Mouse (Mus musculus): ENCODE data around the gene 9830107B12Rik. TPM values are rescaled to one million over a fixed set of nuclear protein-coding genes. Genes with fewer than 3 reads are reported as not detected.
A peak's percentile ranks its signal among the peaks of the same experiment; 100 is the strongest.
"Not testable (repeated sequence)": the region's sequence is repeated elsewhere in the genome, so short reads cannot be mapped to it uniquely, and the experiment has no call there.

The 9830107B12Rik gene
- polyA plus RNA-seq (2014; fragmentation: Nextera tagmentation; extraction: Ambion mirVana) = not detected in 2 replicates

GRCm38 (mm10) chr17:48146120-48146519, at the start of gene 9830107B12Rik:
9830107B12Rik (minus strand) TSS chr17:48146268.
- H3K4me2 ChIP-seq (replicated peaks; ENCODE audit: low read depth, low read length) = no peak within 1 kb of the TSS
- no peaks in the 10 kb centered on the region for H3K4me1 ChIP-seq (ENCODE audit: control insufficient read depth, insufficient read depth, low read length)
- no peaks in the 10 kb centered on the region for H3K9me3 ChIP-seq (ENCODE audit: control insufficient read depth, low read depth, low read length)
- 75% methylated on average over 3 of the region's 3 CpGs for WGBS
- H3K36me3 ChIP-seq (ENCODE audit: control insufficient read depth, insufficient read depth, low read length) = no peaks in the 10 kb centered on the region
- H3K9ac ChIP-seq (replicated peaks; ENCODE audit: low read depth, low read length) = no peak within 1 kb of the TSS
- no peaks in the 10 kb centered on the region for H3K27me3 ChIP-seq (ENCODE audit: control insufficient read depth, insufficient read depth, low read length)
- no peak for ATAC-seq (ENCODE audit: insufficient number of reproducible peaks, insufficient read depth, low FRiP score, low read depth)
- H3K27ac ChIP-seq (ENCODE audit: low read length) = no peak within 1 kb of the TSS
- no peak within 1 kb of the TSS for H3K4me3 ChIP-seq (ENCODE audit: low read depth, low read length)

DNA sequence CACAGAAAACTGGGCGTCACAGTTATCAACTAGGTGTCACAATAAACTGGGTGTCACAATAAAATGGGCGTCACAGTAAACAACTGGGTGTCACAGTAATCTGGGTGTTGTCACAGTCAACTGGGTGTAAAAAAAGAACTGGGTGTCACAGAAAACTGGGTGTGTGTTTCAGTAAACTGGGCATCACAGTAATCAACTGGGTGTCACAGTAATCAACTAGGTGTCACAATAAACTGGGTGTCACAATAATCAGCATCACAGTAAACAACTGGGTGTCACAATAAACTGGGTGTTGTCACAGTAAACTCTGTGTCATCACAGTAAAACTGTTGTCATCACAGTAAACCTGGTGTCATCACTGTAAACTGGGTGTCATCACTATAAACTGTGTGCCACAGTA, 46.3 kb upstream of the 9830107B12Rik start:
- 76% methylated on average over 2 of the region's 2 CpGs for WGBS
- Histone ChIP-seq H3K9ac (replicated peaks; ENCODE audit: low read depth, low read length) (no peak overlapping the region), H3K4me3 (ENCODE audit: low read depth, low read length) (no peak overlapping the region), H3K27me3 (ENCODE audit: control insufficient read depth, insufficient read depth, low read length) (no peaks in the 10 kb centered on the region), H3K4me1 (ENCODE audit: control insufficient read depth, insufficient read depth, low read length) (no peaks in the 10 kb centered on the region), H3K36me3 (ENCODE audit: control insufficient read depth, insufficient read depth, low read length) (no peaks in the 10 kb centered on the region), H3K27ac (ENCODE audit: low read length) (no peak overlapping the region), H3K4me2 (replicated peaks; ENCODE audit: low read depth, low read length) (no peak overlapping the region), H3K9me3 (ENCODE audit: control insufficient read depth, low read depth, low read length) (no peaks in the 10 kb centered on the region)
- no peak for ATAC-seq (ENCODE audit: insufficient number of reproducible peaks, insufficient read depth, low FRiP score, low read depth)

GRCm38 (mm10) chr17:48185252-48185651, 39.2 kb upstream of the 9830107B12Rik start:
- Histone ChIP-seq H3K27ac (ENCODE audit: low read length) (no peak overlapping the region), H3K36me3 (ENCODE audit: control insufficient read depth, insufficient read depth, low read length) (no peaks in the 10 kb centered on the region), H3K27me3 (ENCODE audit: control insufficient read depth, insufficient read depth, low read length) (no peaks in the 10 kb centered on the region), H3K4me2 (replicated peaks; ENCODE audit: low read depth, low read length) (no peak overlapping the region), H3K9me3 (ENCODE audit: control insufficient read depth, low read depth, low read length) (no peaks in the 10 kb centered on the region), H3K9ac (replicated peaks; ENCODE audit: low read depth, low read length) (no peak overlapping the region), H3K4me1 (ENCODE audit: control insufficient read depth, insufficient read depth, low read length) (no peaks in the 10 kb centered on the region), H3K4me3 (ENCODE audit: low read depth, low read length) (no peak overlapping the region)
- ATAC-seq (ENCODE audit: insufficient number of reproducible peaks, insufficient read depth, low FRiP score, low read depth) = no peak
- 58% methylated on average over 5 of the region's 5 CpGs for WGBS

DNA sequence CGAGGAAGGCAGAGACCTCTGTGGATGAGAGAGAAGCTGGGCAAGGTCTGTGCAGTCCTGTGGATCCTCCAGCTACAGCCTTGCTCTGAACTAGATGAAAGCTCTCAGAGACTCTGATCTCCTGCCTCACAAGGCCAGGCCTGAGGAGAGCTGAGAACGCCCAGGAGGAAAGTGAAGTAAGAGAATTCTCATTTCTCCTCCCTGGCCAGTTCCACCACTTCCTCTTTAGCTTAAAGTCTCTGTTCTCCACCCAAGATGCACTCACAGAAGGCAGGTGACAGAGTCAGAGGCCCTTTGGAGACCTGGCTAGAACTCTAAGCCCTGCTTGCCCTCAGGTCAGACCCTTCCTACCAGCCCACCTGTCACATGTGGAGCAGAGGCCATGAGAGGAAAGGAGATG, 21.0 kb upstream of the 9830107B12Rik start, which contains the start of gene A530064D06Rik:
A530064D06Rik (minus strand) TSS at position 173 of the 400 bp plus-strand sequence.
- H3K9ac ChIP-seq (replicated peaks; ENCODE audit: low read depth, low read length); H3K9me3 ChIP-seq (ENCODE audit: control insufficient read depth, low read depth, low read length); H3K4me3 ChIP-seq (ENCODE audit: low read depth, low read length); H3K36me3 ChIP-seq (ENCODE audit: control insufficient read depth, insufficient read depth, low read length); H3K4me1 ChIP-seq (ENCODE audit: control insufficient read depth, insufficient read depth, low read length); H3K4me2 ChIP-seq (replicated peaks; ENCODE audit: low read depth, low read length); ATAC-seq (ENCODE audit: insufficient number of reproducible peaks, insufficient read depth, low FRiP score, low read depth); H3K27ac ChIP-seq (ENCODE audit: low read length); H3K27me3 ChIP-seq (ENCODE audit: control insufficient read depth, insufficient read depth, low read length): not testable (repeated sequence)
- WGBS = 88% methylated on average over 2 of the region's 2 CpGs

DNA sequence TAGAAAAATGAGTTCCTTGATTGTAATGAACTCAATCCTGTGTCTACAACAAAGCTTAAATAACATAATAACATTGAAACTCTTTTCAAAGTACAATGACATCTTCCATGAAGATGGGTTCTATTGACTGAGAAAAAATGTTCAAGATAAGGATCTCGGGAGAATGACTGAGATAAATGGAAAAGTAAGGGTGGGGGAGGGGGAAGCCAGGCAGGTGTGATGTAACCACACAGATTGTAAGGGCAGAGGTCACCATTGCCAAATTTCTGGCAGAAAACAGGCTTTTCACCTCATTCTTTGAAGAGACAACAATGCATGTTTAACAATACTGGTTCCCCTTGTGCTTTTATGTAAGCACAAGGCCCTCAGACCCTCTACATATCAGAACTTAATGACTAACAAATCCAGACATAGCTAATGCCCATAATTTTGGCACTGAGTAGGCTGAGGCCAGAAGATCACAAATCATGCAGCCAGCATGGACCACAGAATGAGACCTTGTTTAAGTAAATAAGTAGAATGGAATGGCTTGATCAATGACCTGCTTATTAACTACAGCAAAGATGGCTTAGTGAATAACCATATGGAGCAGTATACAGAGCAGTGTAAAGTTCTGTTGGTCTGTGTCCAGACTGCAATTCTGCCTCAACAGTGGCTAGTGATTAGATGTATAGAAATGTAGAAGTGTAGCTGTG, 11.5 kb upstream of the 9830107B12Rik start:
- Histone ChIP-seq H3K9me3 (ENCODE audit: control insufficient read depth, low read depth, low read length) (no peaks in the 10 kb centered on the region), H3K27me3 (ENCODE audit: control insufficient read depth, insufficient read depth, low read length) (no peaks in the 10 kb centered on the region), H3K4me1 (ENCODE audit: control insufficient read depth, insufficient read depth, low read length) (no peaks in the 10 kb centered on the region), H3K9ac (replicated peaks; ENCODE audit: low read depth, low read length) (no peak overlapping the region), H3K36me3 (ENCODE audit: control insufficient read depth, insufficient read depth, low read length) (no peaks in the 10 kb centered on the region), H3K4me3 (ENCODE audit: low read depth, low read length) (no peak overlapping the region), H3K4me2 (replicated peaks; ENCODE audit: low read depth, low read length) (no peak overlapping the region), H3K27ac (ENCODE audit: low read length) (no peak overlapping the region)
- WGBS = 42% methylated on average over 1 of the region's 1 CpGs
- no peak for ATAC-seq (ENCODE audit: insufficient number of reproducible peaks, insufficient read depth, low FRiP score, low read depth)

DNA sequence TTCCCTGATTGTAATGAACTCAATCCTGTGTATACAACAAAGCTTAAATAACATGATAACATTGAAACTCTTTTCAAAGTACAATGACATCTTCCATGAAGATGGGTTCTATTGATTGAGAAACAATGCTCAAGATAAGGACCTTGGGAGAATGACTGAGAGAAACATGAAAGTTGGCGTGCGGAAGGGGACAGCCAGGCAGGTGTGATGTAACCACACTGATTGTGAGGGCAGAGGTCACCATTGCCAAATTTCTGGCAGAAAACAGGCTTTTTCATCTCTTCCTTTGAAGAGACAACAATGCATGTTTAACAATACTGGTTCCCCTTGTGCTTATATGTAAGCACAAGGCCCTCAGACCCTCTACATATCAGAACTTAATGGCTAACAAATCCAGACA, 13.3 kb downstream of the 9830107B12Rik start:
- no peak overlapping the region for H3K4me2 ChIP-seq (replicated peaks; ENCODE audit: low read depth, low read length)
- no peaks in the 10 kb centered on the region for H3K4me1 ChIP-seq (ENCODE audit: control insufficient read depth, insufficient read depth, low read length)
- no peak overlapping the region for H3K4me3 ChIP-seq (ENCODE audit: low read depth, low read length)
- no peak overlapping the region for H3K9ac ChIP-seq (replicated peaks; ENCODE audit: low read depth, low read length)
- H3K27ac ChIP-seq (ENCODE audit: low read length) = no peak overlapping the region
- 77% methylated on average over 2 of the region's 2 CpGs for WGBS
- no peaks in the 10 kb centered on the region for H3K27me3 ChIP-seq (ENCODE audit: control insufficient read depth, insufficient read depth, low read length)
- ATAC-seq (ENCODE audit: insufficient number of reproducible peaks, insufficient read depth, low FRiP score, low read depth) = no peak
- no peaks in the 10 kb centered on the region for H3K9me3 ChIP-seq (ENCODE audit: control insufficient read depth, low read depth, low read length)
- no peaks in the 10 kb centered on the region for H3K36me3 ChIP-seq (ENCODE audit: control insufficient read depth, insufficient read depth, low read length)

DNA sequence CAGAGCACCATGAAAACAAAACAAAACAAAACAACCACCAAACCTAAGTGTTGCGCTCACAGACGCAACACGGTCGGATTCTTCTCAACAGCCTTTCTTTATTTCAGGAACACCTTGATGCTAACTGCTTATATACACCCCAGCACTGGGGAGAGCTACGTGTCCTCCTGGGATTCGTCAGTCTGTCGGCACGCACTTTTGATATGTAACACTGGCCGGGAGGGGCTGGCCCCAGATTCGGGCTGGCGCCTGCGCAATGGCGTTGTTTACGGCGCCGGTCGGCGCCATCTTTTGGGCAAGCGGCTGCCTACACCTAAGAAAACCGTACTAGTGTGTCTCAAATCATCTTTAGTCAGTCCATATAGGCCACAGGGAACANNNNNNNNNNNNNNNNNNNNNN, 25.6 kb downstream of the 9830107B12Rik start:
- no peaks in the 10 kb centered on the region for H3K4me1 ChIP-seq (ENCODE audit: control insufficient read depth, insufficient read depth, low read length)
- H3K9ac ChIP-seq (replicated peaks; ENCODE audit: low read depth, low read length) = no peak overlapping the region
- no peak overlapping the region for H3K27ac ChIP-seq (ENCODE audit: low read length)
- no peaks in the 10 kb centered on the region for H3K9me3 ChIP-seq (ENCODE audit: control insufficient read depth, low read depth, low read length)
- 90% methylated on average over 20 of the region's 20 CpGs for WGBS
- no peaks in the 10 kb centered on the region for H3K27me3 ChIP-seq (ENCODE audit: control insufficient read depth, insufficient read depth, low read length)
- no peaks in the 10 kb centered on the region for H3K36me3 ChIP-seq (ENCODE audit: control insufficient read depth, insufficient read depth, low read length)
- H3K4me2 ChIP-seq (replicated peaks; ENCODE audit: low read depth, low read length) = no peak overlapping the region
- no peak overlapping the region for H3K4me3 ChIP-seq (ENCODE audit: low read depth, low read length)
- ATAC-seq (ENCODE audit: insufficient number of reproducible peaks, insufficient read depth, low FRiP score, low read depth) = no peak

- Histone ChIP-seq H3K36me3 (ENCODE audit: control insufficient read depth, insufficient read depth, low read length) (no peaks in the 10 kb centered on the region), H3K9ac (replicated peaks; ENCODE audit: low read depth, low read length) (no peak overlapping the region), H3K9me3 (ENCODE audit: control insufficient read depth, low read depth, low read length) (no peaks in the 10 kb centered on the region), H3K4me2 (replicated peaks; ENCODE audit: low read depth, low read length) (no peak overlapping the region), H3K27me3 (ENCODE audit: control insufficient read depth, insufficient read depth, low read length) (no peaks in the 10 kb centered on the region), H3K4me1 (ENCODE audit: control insufficient read depth, insufficient read depth, low read length) (no peaks in the 10 kb centered on the region), H3K27ac (ENCODE audit: low read length) (no peak overlapping the region), H3K4me3 (ENCODE audit: low read depth, low read length) (no peak overlapping the region)
- 0 out of 2 replicates have a peak, but pooled peaks have one; percentile 37 for ATAC-seq (ENCODE audit: insufficient number of reproducible peaks, insufficient read depth, low FRiP score, low read depth)
- 23% methylated on average over 3 of the region's 3 CpGs for WGBS
Observed at GRCm38 (mm10) chr17:48119656-48120055, 26.4 kb downstream of the 9830107B12Rik start.

GRCm38 (mm10) chr17:48118570-48118969, 27.5 kb downstream of the 9830107B12Rik start:
- H3K27me3 ChIP-seq (ENCODE audit: control insufficient read depth, insufficient read depth, low read length) = no peaks in the 10 kb centered on the region
- H3K9ac ChIP-seq (replicated peaks; ENCODE audit: low read depth, low read length) = no peak overlapping the region
- H3K36me3 ChIP-seq (ENCODE audit: control insufficient read depth, insufficient read depth, low read length) = no peaks in the 10 kb centered on the region
- ATAC-seq (ENCODE audit: insufficient number of reproducible peaks, insufficient read depth, low FRiP score, low read depth) = no peak
- H3K4me1 ChIP-seq (ENCODE audit: control insufficient read depth, insufficient read depth, low read length) = no peaks in the 10 kb centered on the region
- WGBS = 68% methylated on average over 1 of the region's 1 CpGs
- H3K4me2 ChIP-seq (replicated peaks; ENCODE audit: low read depth, low read length) = no peak overlapping the region
- H3K27ac ChIP-seq (ENCODE audit: low read length) = no peak overlapping the region
- no peak overlapping the region for H3K4me3 ChIP-seq (ENCODE audit: low read depth, low read length)
- H3K9me3 ChIP-seq (ENCODE audit: control insufficient read depth, low read depth, low read length) = no peaks in the 10 kb centered on the region

Measured in stomach, embryonic 14.5 days (tissue).